Mouse (Mus musculus) brain, embryonic 14.5 days (tissue): ENCODE results near the gene Mcl1.

Experiments
- CTCF ChIP-seq: fragments of 200-500 bp; IDR thresholded peaks from 2 replicates; pipeline ENCODE4 v1.5.1; 2012; ENCODE audit warnings: inconsistent platforms, mild to moderate bottlenecking, moderate library complexity, borderline replicate concordance; ENCODE audit not compliant: insufficient read depth, insufficient read length; ENCODE audit errors: extremely low read depth
- POLR2A ChIP-seq: fragments of 200-500 bp; IDR thresholded peaks from 2 replicates; pipeline ENCODE4 v1.6.1; 2012; ENCODE audit warnings: mild to moderate bottlenecking, inconsistent platforms, borderline replicate concordance; ENCODE audit not compliant: poor library complexity, insufficient read depth, insufficient read length, severe bottlenecking; ENCODE audit errors: extremely low read depth

- TF ChIP-seq CTCF (no peak), POLR2A (no peak)
Measured at GRCm38 (mm10) chr3:95689171-95689915, 30.8 kb downstream of the Mcl1 start.
